Mouse (Mus musculus) left cerebral cortex, postnatal 4 days (tissue): Measurements from ENCODE around the gene Atxn1l. TPM values are rescaled to one million over a fixed set of nuclear protein-coding genes. Genes with fewer than 3 reads are reported as not detected.
"Not testable (repeated sequence)": the region's sequence is repeated elsewhere in the genome, so short reads cannot be mapped to it uniquely, and the experiment has no call there.

Experiments
- DNase-seq: peaks from one replicate; pipeline ENCODE4 v3.0.0-alpha.2; 2022
- intact Hi-C: fragments of 180-260 bp; cut with DNase I; formaldehyde crosslinking; loops from one replicate; pipeline ENCODE4 v1.15.1; 2025
- total RNA-seq, 2 experiments: library from RNA; stranded (reverse); gene quantifications; 2 replicates each; pipeline ENCODE4 v1.2.3; 2021

The Atxn1l gene
- total RNA-seq = 10 to 100 TPM; 28.7 to 34.0 TPM

- intact Hi-C loops = no loop called here
- peak; percentile 91 for DNase-seq
Measured at GRCm38 (mm10) chr8:109737237-109738048, at the start of gene Atxn1l. TSS of gene Atxn1l (minus strand) at chr8:109737739.

GRCm38 (mm10) chr8:109780548-109780947 is 43.0 kb upstream of the Atxn1l start:
- intact Hi-C loops = no loop called here
- no peak for DNase-seq

GRCm38 (mm10) chr8:109779431-109780228 is 42.1 kb upstream of the Atxn1l start:
- intact Hi-C loops = no loop called here
- DNase-seq = no peak

GRCm38 (mm10) chr8:109778993-109779421 is 41.5 kb upstream of the Atxn1l start:
- no peak for DNase-seq
- intact Hi-C loops = no loop called here

- DNase-seq = peak; percentile 98
- intact Hi-C loops = no loop called here
Measured at GRCm38 (mm10) chr8:109778280-109778977, 40.9 kb upstream of the Atxn1l start, which contains the start of gene Ap1g1. TSS of gene Ap1g1 (plus strand) at chr8:109778554.

GRCm38 (mm10) chr8:109777851-109778250 is 40.3 kb upstream of the Atxn1l start:
- no peak for DNase-seq
- intact Hi-C loops = no loop called here

- no peak for DNase-seq
- intact Hi-C loops = no loop called here
Measured at GRCm38 (mm10) chr8:109773154-109773553, 35.6 kb upstream of the Atxn1l start.

GRCm38 (mm10) chr8:109766081-109766480 is 28.5 kb upstream of the Atxn1l start:
- intact Hi-C loops = no loop called here
- DNase-seq = no peak

- DNase-seq = no peak
- intact Hi-C loops = no loop called here
Measured at GRCm38 (mm10) chr8:109764031-109764430, 26.5 kb upstream of the Atxn1l start.

GRCm38 (mm10) chr8:109760221-109760620 is 22.7 kb upstream of the Atxn1l start:
- intact Hi-C loops = no loop called here
- no peak for DNase-seq

- intact Hi-C loops = no loop called here
- DNase-seq = no peak
Measured at GRCm38 (mm10) chr8:109759426-109759825, 21.9 kb upstream of the Atxn1l start.

GRCm38 (mm10) chr8:109756849-109757248 is 19.3 kb upstream of the Atxn1l start:
- intact Hi-C loops = no loop called here
- DNase-seq = no peak

- DNase-seq, intact Hi-C loops: not testable (repeated sequence)
Measured at GRCm38 (mm10) chr8:109755554-109755953, 18.0 kb upstream of the Atxn1l start.

GRCm38 (mm10) chr8:109754696-109755095 is 17.2 kb upstream of the Atxn1l start:
- intact Hi-C loops = no loop called here
- DNase-seq = no peak

- DNase-seq = no peak
- intact Hi-C loops = no loop called here
Measured at GRCm38 (mm10) chr8:109751731-109752485, 14.4 kb upstream of the Atxn1l start.

GRCm38 (mm10) chr8:109750699-109751098 is 13.2 kb upstream of the Atxn1l start:
- no peak for DNase-seq
- intact Hi-C loops = no loop called here

GRCm38 (mm10) chr8:109750274-109750673 is 12.7 kb upstream of the Atxn1l start:
- intact Hi-C loops = no loop called here
- no peak for DNase-seq

- no peak for DNase-seq
- intact Hi-C loops = no loop called here
Measured at GRCm38 (mm10) chr8:109747468-109748199, 10.1 kb upstream of the Atxn1l start.

- no peak for DNase-seq
- intact Hi-C loops = no loop called here
Measured at GRCm38 (mm10) chr8:109738049-109738380, 476 bp upstream of the Atxn1l start.

GRCm38 (mm10) chr8:109736819-109737218 is 720 bp downstream of the Atxn1l start:
- intact Hi-C loops = no loop called here
- DNase-seq = no peak
